Mouse (Mus musculus): ENCODE results near the gene Skor1.
A peak's percentile ranks its signal among the peaks of the same experiment; 100 is the strongest.

Gene Skor1

GRCm38 (mm10) chr9:63149372-63149766, 608 bp upstream of the Skor1 start:
- DNase-seq (ENCODE audit: low spot score) = no peak

GRCm38 (mm10) chr9:63147786-63148409, 863 bp downstream of the Skor1 start:
- DNase-seq (ENCODE audit: low spot score) = no peak

GRCm38 (mm10) chr9:63147296-63147695, 1.5 kb downstream of the Skor1 start:
- DNase-seq (ENCODE audit: low spot score) = no peak

GRCm38 (mm10) chr9:63146856-63147274, 1.9 kb downstream of the Skor1 start:
- DNase-seq (ENCODE audit: low spot score) = no peak

- no peak for DNase-seq (ENCODE audit: low spot score)
Measured at GRCm38 (mm10) chr9:63146126-63146855, 2.5 kb downstream of the Skor1 start.

GRCm38 (mm10) chr9:63145249-63146125, 3.3 kb downstream of the Skor1 start:
- no peak for DNase-seq (ENCODE audit: low spot score)

GRCm38 (mm10) chr9:63144502-63145248, 4.1 kb downstream of the Skor1 start:
- DNase-seq (ENCODE audit: low spot score) = no peak

GRCm38 (mm10) chr9:63143641-63144501, 4.9 kb downstream of the Skor1 start:
- DNase-seq (ENCODE audit: low spot score) = no peak

- DNase-seq (ENCODE audit: low spot score) = no peak
Measured at GRCm38 (mm10) chr9:63143227-63143626, 5.5 kb downstream of the Skor1 start.

- no peak for DNase-seq (ENCODE audit: low spot score)
Measured at GRCm38 (mm10) chr9:63142335-63143036, 6.3 kb downstream of the Skor1 start.

- no peak for DNase-seq (ENCODE audit: low spot score)
Measured at GRCm38 (mm10) chr9:63141641-63142334, 7.0 kb downstream of the Skor1 start.

GRCm38 (mm10) chr9:63140211-63140610, 8.6 kb downstream of the Skor1 start:
- no peak for DNase-seq (ENCODE audit: low spot score)

GRCm38 (mm10) chr9:63139661-63140060, 9.1 kb downstream of the Skor1 start:
- no peak for DNase-seq (ENCODE audit: low spot score)

- no peak for DNase-seq (ENCODE audit: low spot score)
Measured at GRCm38 (mm10) chr9:63138481-63138967, 10.2 kb downstream of the Skor1 start.

- no peak for DNase-seq (ENCODE audit: low spot score)
Measured at GRCm38 (mm10) chr9:63137615-63137915, 11.2 kb downstream of the Skor1 start.

- DNase-seq (ENCODE audit: low spot score) = no peak
Measured at GRCm38 (mm10) chr9:63136756-63137614, 11.8 kb downstream of the Skor1 start.

- no peak for DNase-seq (ENCODE audit: low spot score)
Measured at GRCm38 (mm10) chr9:63136241-63136640, 12.5 kb downstream of the Skor1 start.

GRCm38 (mm10) chr9:63135801-63136200, 13.0 kb downstream of the Skor1 start:
- peak; percentile 53 for DNase-seq (ENCODE audit: low spot score)

- DNase-seq (ENCODE audit: low spot score) = no peak
Measured at GRCm38 (mm10) chr9:63135356-63135755, 13.4 kb downstream of the Skor1 start.

All from lung, postnatal 25 days (tissue).